Mouse (Mus musculus) embryonic fibroblast, embryonic 13.5 days (primary cell): ENCODE measurements around the gene Nek3. TPM values are rescaled to one million over a fixed set of nuclear protein-coding genes. Genes with fewer than 3 reads are reported as not detected.

Source experiments
- H3K27ac ChIP-seq: 2 replicates; pipeline ENCODE4 v1.5.1; 2012; ENCODE audit warnings: low read length, control low read depth, inconsistent platforms; ENCODE audit not compliant: insufficient read depth
- H3K4me1 ChIP-seq: 2 replicates; pipeline ENCODE4 v1.6.1; 2011; ENCODE audit warnings: low read length; ENCODE audit not compliant: control insufficient read depth, insufficient read depth
- H3K4me3 ChIP-seq: 2 replicates; pipeline ENCODE4 v1.5.1; 2011; ENCODE audit warnings: mild to moderate bottlenecking, control low read depth, low read length; ENCODE audit not compliant: insufficient read depth
- CTCF ChIP-seq: IDR thresholded peaks from 2 replicates; pipeline ENCODE4 v1.5.1; 2011; ENCODE audit warnings: mild to moderate bottlenecking, control low read depth, low read length, moderate library complexity, borderline replicate concordance; ENCODE audit not compliant: insufficient read depth
- POLR2A ChIP-seq: IDR thresholded peaks from 2 replicates; pipeline ENCODE4 v1.6.1; 2011; ENCODE audit warnings: low read depth, mild to moderate bottlenecking, control low read depth, low read length, moderate library complexity
- polyA plus RNA-seq: library from polyadenylated mRNA; stranded (reverse); fragments of >200 nt; gene quantifications from 2 replicates; pipeline ENCODE4 v1.2.4, GENCODE M21; 2011; ENCODE audit warnings: low read depth; ENCODE audit not compliant: missing spikeins, insufficient read length

Nek3 gene
- polyA plus RNA-seq, 1 experiment, result 4.3 TPM

DNA sequence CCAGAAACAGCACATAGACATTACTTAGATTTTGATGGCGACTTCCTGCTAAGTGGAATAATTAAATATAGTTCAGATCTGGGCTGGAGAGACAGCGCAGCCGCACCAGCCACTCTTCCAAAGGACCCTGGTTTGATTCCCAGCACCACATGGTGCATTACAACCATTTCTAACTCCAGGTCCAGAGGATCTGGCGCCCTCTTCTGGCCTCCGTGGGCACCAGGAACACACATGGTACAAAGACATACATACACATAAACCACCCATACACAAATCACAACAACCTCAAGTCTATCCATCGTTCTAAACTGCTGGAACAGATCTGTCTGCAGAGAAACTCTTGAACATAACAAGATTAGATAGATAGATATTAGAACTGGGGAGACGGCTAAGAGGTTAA lies 9.7 kb upstream of the Nek3 start:
- H3K27ac ChIP-seq, result no peak overlapping the region
- H3K4me1 ChIP-seq, result no peaks in the 10 kb centered on the region
- TF ChIP-seq CTCF, result no peak
- TF ChIP-seq POLR2A, result no peak
- H3K4me3 ChIP-seq, result no peak overlapping the region

DNA sequence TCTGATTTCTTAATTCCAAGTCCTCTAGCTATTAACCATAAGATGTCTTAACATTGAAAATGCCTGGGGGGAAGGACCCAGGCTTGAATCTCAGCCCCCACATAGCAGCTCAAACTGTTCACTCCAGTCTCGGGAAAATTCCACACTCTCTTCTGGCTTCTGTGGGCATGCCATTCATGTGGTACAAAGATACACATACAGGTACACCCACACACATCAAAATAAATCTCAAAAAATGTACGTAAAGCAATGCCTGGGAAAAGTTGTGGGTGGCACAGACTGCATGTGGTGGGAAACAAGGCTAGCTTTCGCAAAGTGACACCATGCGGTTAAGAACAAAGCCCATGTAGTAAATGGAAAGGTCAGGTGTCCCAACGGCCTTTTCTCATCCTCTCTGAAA lies 2.9 kb upstream of the Nek3 start:
- TF ChIP-seq POLR2A (no peak), CTCF (no peak)
- Histone ChIP-seq H3K4me3 (no peak overlapping the region), H3K4me1 (0 out of 2 replicates have a peak, but pooled peaks cover 2% of the 10 kb centered on the region), H3K27ac (no peak overlapping the region)

DNA sequence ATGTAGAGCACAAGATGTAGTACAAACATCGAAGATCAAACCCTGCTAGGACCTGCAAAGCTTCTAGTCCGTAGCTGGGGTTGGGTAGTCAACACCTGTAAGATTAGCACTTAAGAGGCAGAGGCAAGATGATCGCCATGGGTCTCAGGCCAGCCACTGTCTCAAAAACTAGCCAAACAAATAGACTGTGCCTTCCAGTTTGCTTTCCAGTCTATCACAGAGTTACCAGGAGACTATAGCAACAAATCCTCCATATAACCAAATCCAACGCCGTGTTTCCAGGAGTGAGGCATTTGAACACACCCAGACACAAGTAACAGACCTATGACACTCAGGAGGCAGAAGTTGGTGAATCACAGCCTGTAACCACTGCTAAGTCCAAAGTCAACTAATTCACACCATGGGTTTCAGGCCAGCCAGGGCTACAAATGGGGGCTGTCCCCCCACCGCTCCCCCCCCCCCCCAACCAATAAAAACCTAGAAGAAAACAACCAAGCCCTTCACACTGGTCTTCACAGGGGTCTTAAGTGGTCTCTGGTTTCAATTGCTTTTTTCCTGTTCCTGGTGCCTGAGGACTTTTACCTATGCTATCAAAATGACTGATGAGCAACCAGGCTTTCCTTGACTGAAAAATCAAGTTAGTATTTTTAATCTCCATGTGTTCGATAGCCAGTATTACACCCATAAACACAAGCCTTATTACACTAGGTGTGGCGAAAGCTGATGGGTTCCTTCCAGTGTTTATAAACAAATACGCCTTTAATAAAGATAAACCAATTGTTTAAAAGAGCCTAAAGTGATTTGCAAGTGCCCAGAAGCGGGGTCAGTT lies 770 bp downstream of the Nek3 start:
- Histone ChIP-seq H3K27ac (peak overlapping the region; percentile 30; the same call in 1 of the 2 replicates), H3K4me1 (0 out of 2 replicates have a peak, but pooled peaks cover 2% of the 10 kb centered on the region), H3K4me3 (peak overlapping the region; percentile 51)
- no peak for TF ChIP-seq CTCF
- TF ChIP-seq POLR2A, result no peak

DNA sequence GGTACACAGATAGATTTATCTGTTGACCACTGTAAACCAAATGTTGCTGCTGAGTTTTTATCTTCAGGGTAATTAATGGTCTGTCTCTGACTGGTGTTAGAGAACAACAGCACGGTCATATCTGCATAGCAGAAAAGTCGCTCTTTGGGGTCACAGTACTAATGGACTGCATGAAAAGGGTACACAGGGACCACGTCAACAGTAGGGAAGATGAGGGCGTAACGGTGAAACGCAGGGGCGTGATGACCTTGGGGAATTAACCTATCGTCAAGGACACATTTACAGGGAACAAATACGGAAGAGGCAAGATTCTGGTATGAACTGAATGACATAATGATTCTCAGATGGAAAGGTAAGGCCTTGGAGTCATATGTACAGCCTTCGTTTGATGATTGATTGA lies 1.8 kb downstream of the Nek3 start:
- no peak for TF ChIP-seq POLR2A
- no peak for TF ChIP-seq CTCF
- H3K27ac ChIP-seq, result no peak overlapping the region
- no peak overlapping the region for H3K4me3 ChIP-seq
- H3K4me1 ChIP-seq, result 0 out of 2 replicates have a peak, but pooled peaks cover 2% of the 10 kb centered on the region

DNA sequence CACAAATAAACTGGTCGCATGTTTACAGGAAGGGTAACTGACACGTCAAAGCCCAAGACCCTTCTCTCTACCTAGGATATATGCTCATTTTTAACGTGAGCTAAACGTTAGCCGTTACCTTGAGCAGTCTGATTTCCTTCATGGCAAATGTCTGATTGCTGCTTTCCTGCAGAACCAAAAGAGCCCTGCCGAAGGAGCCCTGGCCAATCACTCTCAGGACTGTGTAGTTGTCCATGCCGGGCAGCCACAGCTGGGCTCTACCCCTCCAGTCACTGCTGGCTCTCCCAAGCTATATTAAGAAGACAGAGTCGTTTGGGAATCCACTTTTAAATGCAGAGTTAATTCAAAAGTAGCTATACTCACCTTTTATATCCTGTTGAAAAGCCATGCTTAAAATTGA lies 4.0 kb downstream of the Nek3 start:
- Histone ChIP-seq H3K4me3 (no peak overlapping the region), H3K4me1 (0 out of 2 replicates have a peak, but pooled peaks cover 2% of the 10 kb centered on the region), H3K27ac (no peak overlapping the region)
- TF ChIP-seq CTCF, result no peak
- TF ChIP-seq POLR2A, result no peak

- H3K27ac ChIP-seq, result no peak overlapping the region
- no peak for TF ChIP-seq CTCF
Observed at GRCm38 (mm10) chr8:22150345-22150663, 15.9 kb downstream of the Nek3 start.

GRCm38 (mm10) chr8:22149643-22150344 lies 16.4 kb downstream of the Nek3 start:
- TF ChIP-seq CTCF, result no peak
- no peak for TF ChIP-seq POLR2A
- H3K4me1 ChIP-seq, result no peaks in the 10 kb centered on the region
- no peak overlapping the region for H3K4me3 ChIP-seq
- no peak overlapping the region for H3K27ac ChIP-seq

More at GRCm38 (mm10) chr8:22150345-22150663, 15.9 kb downstream of the Nek3 start:
- H3K4me3 ChIP-seq, result no peak overlapping the region
- H3K4me1 ChIP-seq, result no peaks in the 10 kb centered on the region

DNA sequence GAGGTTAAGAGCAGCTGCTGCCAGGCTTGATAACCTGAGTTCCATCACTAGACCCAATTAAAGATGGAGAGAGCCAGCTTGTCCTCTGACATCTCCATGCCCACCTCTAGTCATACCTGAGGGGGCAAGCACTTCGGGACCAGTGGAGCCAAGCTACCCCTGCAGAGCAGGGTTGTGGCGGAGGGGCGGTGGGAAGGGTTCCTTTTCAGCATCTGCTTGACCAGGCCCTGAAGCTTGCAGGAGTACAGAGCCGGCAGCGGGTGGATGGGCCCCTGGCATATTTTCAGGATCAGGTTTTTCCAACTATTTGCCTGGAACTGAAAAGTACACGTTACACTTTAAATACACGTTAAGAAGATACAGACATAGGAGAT lies 17.9 kb downstream of the Nek3 start:
- H3K4me1 ChIP-seq, result no peaks in the 10 kb centered on the region
- TF ChIP-seq POLR2A, result no peak
- no peak for TF ChIP-seq CTCF
- H3K4me3 ChIP-seq, result no peak overlapping the region
- no peak overlapping the region for H3K27ac ChIP-seq

DNA sequence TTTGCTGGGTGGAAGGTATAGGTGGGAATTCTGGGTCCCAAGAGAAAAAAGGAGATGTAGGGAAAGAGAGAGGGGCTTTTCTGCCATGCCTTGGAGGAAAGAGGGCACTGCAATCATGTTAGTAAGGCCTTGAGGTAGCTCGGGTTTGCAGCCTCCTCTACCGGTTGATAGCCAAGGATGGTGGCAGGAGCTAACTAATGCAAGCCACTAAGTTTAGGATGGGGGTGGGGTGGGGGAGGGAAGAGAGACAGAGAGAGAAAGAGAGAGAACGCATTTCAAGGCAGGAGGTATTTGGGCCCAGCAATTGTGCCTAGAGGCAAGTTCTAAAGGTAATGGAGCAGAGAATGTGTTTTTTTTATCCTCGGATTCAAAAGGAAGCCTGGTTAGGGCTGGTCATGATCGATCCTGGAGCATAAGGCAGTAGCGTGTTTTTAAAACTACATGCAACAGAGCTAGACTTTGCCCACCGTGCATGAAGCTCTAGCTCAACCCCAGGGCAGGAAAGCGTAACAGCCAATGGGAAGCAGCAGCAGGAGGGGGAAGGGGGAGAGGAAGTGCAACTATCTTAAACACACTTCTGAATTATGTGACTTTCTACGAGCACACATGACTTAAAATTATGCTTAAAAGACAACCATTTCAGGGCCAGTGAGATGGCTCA lies 18.4 kb downstream of the Nek3 start:
- H3K27ac ChIP-seq, result no peak overlapping the region
- TF ChIP-seq CTCF (no peak), POLR2A (no peak)
- no peaks in the 10 kb centered on the region for H3K4me1 ChIP-seq
- no peak overlapping the region for H3K4me3 ChIP-seq

DNA sequence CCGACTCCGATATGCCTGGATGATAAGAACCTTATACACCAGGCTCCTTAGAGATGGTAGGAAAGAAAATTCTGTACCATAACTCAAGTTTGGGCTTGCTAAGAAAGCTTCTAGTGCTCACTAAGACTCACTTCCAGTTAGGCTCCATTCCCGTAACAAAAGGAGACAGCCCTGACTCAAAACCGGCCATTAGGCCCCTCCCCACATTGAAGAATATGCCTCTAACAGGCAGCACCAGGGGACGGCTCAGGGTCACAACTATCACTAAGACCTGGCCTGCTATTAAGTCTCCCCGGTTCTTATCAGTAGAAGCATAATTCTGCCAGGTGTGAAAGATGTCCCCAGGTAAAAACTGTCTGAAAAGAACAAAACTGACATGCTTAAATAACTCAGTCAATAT lies 20.4 kb downstream of the Nek3 start:
- Histone ChIP-seq H3K4me1 (no peaks in the 10 kb centered on the region), H3K4me3 (no peak overlapping the region), H3K27ac (no peak overlapping the region)
- no peak for TF ChIP-seq POLR2A
- TF ChIP-seq CTCF, result no peak
